Mouse (Mus musculus) thymus, postnatal 0 days (tissue): ENCODE measurements around the gene Zmynd8. TPM values are rescaled to one million over a fixed set of nuclear protein-coding genes. Genes with fewer than 3 reads are reported as not detected.

ENCODE experiments used
- DNase-seq: peaks from one replicate; pipeline ENCODE4 v3.0.0-alpha.2; 2015; ENCODE audit warnings: low spot score
- microRNA-seq: library from miRNA; unstranded; fragments of <30 nt; microRNA quantifications from one replicate; pipeline ENCODE4, GENCODE M21; 2016; ENCODE audit warnings: borderline number of aligned reads
- polyA plus RNA-seq: library from polyadenylated mRNA; unstranded; fragments of >200 nt; fragmentation: Nextera tagmentation; extraction: Ambion mirVana; gene quantifications from 2 replicates; pipeline ENCODE4 v1.2.1, GENCODE M21; 2015

Gene Zmynd8
- polyA plus RNA-seq, 1 experiment from 2014 or later, result 46.7 TPM

GRCm38 (mm10) chr2:165751068-165751467 lies 147.7 kb downstream of the Zmynd8 start:
- peak; percentile 29 for DNase-seq

- DNase-seq, result no peak
These were observed 150.4 kb downstream of the Zmynd8 start for GRCm38 (mm10) chr2:165748426-165748825.

DNA sequence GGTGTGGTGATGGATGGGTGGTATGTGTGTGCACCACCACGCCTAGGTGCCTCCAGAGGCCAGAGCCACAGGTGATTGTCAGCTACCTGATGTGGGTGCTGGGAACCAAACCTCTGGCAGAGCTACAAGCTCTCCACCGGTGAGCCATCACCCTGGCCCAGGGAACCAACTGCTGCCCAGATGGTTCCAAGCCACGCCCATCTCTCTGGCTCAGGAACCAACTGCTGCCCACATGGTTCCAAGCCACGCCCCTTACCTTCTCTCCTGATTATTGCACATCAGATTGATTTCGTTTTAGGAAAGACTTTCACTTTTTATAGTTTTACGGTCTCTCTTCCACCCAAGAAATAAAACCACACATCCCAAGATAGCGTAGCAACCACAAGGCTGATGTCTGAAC lies 150.8 kb downstream of the Zmynd8 start:
- no peak for DNase-seq

- DNase-seq, result no peak
These were observed 153.3 kb downstream of the Zmynd8 start for GRCm38 (mm10) chr2:165745306-165746098.

DNA sequence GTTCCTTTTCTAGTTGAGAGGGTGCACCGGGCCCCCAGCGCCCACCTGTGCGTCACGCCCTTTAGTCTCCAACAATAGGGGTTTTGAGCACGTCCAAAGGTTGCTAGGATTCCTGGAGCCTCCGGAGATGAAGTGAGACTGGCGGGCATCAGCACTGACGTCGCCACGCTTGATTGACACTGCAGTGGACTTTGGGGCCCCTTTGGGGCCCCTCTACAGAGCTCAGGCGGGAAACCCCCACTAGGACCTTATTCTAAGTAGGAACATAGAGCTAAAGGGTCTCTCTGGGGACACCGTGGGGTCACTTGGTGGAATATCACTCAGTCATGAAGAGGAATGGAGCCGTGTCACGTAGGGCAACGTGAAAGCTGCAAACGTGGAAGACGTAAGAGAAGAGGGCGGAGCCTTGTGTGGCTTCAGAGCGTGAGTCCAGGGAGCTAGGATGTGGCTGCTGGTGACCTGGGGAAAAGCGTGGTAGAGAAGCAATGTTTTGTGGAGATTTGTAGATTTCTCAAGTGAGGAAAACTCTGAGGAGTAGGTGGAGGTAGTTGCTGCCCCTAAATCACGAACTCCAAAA lies 156.5 kb downstream of the Zmynd8 start:
- DNase-seq, result no peak

DNA sequence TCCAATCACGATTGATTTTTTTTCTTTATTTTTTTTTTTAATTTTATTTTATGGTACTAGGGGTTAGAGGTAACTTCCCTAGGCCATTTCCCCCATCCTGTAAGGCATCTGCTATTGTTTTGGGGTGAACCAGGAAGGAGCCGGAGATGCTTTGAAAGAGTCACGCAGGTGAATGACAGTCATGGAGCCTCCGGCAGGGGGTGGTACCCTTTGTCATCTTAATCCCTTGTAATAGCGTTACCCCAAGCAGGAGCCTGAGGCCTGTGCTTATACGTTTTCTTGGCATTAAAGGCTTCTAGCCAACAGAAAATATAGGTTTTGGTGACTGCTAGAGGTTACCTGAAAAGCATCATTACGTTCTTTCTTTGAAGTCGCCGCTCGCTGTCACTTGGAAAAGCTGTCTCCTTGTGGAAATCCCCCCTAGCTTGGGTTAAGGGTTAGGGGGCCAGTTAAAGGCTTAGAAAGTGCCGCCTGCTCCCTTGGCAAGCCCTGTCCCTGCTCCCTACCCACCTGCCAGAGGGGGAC lies 157.2 kb downstream of the Zmynd8 start:
- no peak for DNase-seq

DNA sequence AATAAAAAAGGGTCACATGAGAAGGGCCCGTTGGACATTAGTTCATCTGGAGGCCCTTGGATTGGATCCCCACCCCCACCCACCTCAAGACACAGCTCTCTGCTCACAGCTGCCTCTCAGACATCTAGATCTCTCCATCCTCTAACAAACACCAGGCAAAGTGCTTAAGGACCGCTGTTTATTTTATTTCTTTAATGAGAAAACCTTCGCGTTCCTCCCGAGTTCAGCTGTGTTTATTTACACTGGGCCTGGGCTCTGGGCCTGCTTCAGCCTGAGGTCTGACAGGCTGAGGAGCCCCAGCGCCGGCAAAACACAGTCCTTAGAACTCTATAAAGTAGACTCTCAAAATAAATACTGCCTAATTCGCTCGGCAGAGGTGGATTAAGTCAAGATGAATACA lies 157.8 kb downstream of the Zmynd8 start:
- no peak for DNase-seq

- no peak for DNase-seq
These were observed 158.4 kb downstream of the Zmynd8 start for GRCm38 (mm10) chr2:165740381-165740780.

GRCm38 (mm10) chr2:165736297-165736696 lies 162.5 kb downstream of the Zmynd8 start:
- DNase-seq, result no peak

Small RNAs within 50 kb of the gene (microRNA-seq; reads per million reads assigned to microRNA genes)
- gene Gm22692, result not detected

Other genes starting within 250 kb of the Zmynd8 start
- 18.2 and 20.4 TPM in 2 replicates for gene Ncoa3, start 93.6 kb upstream of the Zmynd8 start, polyA plus RNA-seq